Mouse (Mus musculus): ENCODE measurements around the gene Tmem86a. TPM values are rescaled to one million over a fixed set of nuclear protein-coding genes. Genes with fewer than 3 reads are reported as not detected.

Tmem86a gene
- polyA plus RNA-seq, 1 experiment from 2014 or later = 27.7 TPM

DNA sequence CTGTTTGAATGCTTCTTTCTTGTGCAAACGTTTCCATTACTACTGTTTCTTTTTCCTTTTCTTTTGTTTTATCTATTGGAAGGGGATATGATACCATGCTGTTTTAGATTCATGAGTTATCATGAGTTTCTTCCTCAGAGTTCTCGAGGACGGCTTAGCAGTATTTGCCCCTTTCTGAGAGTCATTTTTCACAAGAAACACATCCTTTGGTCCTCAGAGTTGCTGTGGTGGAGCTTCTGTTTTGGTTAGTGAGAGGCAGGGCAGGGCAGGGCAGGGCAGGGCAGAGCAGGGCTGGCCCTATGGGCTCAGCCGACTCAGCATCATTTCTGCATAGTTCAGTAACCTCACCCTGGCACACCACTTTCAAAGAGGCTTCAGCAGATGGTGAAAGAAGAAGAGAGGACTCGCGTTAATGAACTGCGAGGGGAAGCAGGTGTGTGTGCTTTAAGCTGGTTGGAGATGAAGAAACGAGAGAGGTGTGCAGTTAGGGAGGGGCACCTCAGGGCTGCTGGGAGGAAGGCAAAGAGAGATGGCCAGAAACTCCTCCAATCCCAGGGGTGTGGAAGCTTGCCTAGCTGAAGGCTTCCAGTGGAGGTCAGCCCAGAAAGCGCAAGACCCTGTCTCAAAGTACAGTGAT is 37.2 kb upstream of the Tmem86a start:
- no peaks in the 10 kb centered on the region for H3K9me3 ChIP-seq (ENCODE audit: control insufficient read depth, low read length)
- no peak overlapping the region for H3K4me3 ChIP-seq (replicated peaks; ENCODE audit: low read length)
- peaks cover 20% of the 10 kb centered on the region for H3K4me1 ChIP-seq (replicated peaks; ENCODE audit: control insufficient read depth, insufficient read depth, low read length)
- no peak overlapping the region for H3K27ac ChIP-seq (ENCODE audit: low read length)
- 60% methylated on average over 9 of the region's 9 CpGs for WGBS
- no peaks in the 10 kb centered on the region for H3K36me3 ChIP-seq (ENCODE audit: control insufficient read depth, insufficient read depth)
- no peak overlapping the region for H3K9ac ChIP-seq (replicated peaks; ENCODE audit: low read depth, low read length)
- no peak for ATAC-seq
- no peak overlapping the region for H3K4me2 ChIP-seq (ENCODE audit: low read length)
- H3K27me3 ChIP-seq (replicated peaks; ENCODE audit: control insufficient read depth, insufficient read depth, low read length) = no peaks in the 10 kb centered on the region

DNA sequence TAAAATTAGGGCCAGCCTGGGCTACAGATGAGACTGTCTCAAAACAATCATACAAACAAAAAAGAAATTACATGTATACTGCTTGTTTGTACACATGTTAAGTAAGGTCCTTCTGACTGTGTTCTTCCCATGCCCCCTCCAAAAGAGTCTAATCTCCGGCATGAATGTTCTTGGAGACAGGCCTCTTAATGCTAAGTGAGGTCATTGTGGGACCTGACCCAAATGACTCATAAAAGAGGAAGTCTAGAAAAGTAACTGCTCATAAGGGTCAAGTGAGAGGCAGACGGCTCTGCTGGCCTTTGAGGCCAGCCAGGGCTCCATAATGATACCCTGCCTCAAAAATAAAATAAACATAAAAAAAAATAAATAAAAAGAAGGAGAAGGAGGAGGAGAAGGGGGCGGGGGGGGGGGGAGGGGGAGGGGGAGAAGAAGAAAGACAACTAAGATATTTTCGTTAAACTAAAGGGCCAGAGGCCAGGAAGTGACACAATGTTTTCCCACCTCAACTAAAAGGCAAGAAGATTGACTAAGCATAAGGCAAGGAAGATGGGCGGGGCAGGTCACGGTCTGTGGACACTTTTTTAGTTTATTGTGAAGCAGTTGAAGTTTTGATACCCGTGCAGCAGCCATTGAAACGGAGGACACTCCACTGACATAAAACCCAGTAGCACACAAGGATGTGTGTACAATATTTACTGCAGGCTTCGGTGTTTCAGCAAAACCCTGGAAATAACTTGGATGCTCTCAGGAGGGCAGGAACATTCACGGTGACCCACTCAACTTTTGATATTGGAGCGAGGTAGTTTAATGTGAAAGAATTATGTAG is 35.6 kb upstream of the Tmem86a start:
- ATAC-seq = no peak
- no peak overlapping the region for H3K27ac ChIP-seq (ENCODE audit: low read length)
- no peak overlapping the region for H3K9ac ChIP-seq (replicated peaks; ENCODE audit: low read depth, low read length)
- H3K36me3 ChIP-seq (ENCODE audit: control insufficient read depth, insufficient read depth) = no peaks in the 10 kb centered on the region
- no peak overlapping the region for H3K4me3 ChIP-seq (replicated peaks; ENCODE audit: low read length)
- peaks cover 9% of the 10 kb centered on the region for H3K4me1 ChIP-seq (replicated peaks; ENCODE audit: control insufficient read depth, insufficient read depth, low read length)
- H3K4me2 ChIP-seq (ENCODE audit: low read length) = no peak overlapping the region
- H3K9me3 ChIP-seq (ENCODE audit: control insufficient read depth, low read length) = no peaks in the 10 kb centered on the region
- no peaks in the 10 kb centered on the region for H3K27me3 ChIP-seq (replicated peaks; ENCODE audit: control insufficient read depth, insufficient read depth, low read length)
- WGBS = 56% methylated on average over 10 of the region's 11 CpGs

DNA sequence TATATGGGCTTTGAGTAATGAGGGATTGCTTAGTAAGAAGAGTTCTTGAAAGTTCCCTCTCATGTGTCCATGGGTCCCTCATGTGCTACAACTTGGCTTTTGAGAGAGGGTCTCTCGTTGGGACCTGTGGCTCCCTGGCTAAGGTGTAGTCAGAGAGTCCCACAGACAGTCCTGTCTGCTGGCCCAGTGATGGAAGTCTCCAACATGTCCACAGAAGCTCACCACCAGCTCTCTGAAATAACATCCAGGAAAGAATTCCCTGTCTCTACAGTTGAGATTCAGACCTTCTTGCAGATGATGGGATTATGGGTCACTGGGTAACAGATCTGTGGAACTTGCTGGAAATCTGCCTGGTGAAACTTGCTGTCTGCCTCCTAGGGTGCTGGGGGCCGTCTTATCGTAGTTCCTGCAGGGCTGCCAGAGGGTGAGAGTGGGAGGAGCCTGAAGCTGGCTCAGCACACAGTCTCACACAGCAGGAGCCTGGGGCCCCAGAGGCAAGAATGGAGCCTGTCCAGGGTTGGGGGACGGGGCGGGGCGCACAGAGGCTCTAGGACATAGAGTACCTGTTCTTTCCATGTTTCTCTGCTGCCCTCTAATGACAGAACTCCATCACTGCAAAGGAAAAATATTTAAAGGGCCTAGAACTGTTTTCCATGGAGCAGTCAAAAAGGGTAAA is 34.9 kb upstream of the Tmem86a start:
- peak overlapping the region; percentile 57 for H3K4me2 ChIP-seq (ENCODE audit: low read length)
- H3K27ac ChIP-seq (ENCODE audit: low read length) = 0 out of 2 replicates have a peak overlapping the region, but pooled peaks have one; percentile 19
- WGBS = 7% methylated on average over 6 of the region's 6 CpGs
- no peaks in the 10 kb centered on the region for H3K27me3 ChIP-seq (replicated peaks; ENCODE audit: control insufficient read depth, insufficient read depth, low read length)
- peak; percentile 94 for ATAC-seq
- H3K9me3 ChIP-seq (ENCODE audit: control insufficient read depth, low read length) = no peaks in the 10 kb centered on the region
- H3K4me1 ChIP-seq (replicated peaks; ENCODE audit: control insufficient read depth, insufficient read depth, low read length) = peaks cover 5% of the 10 kb centered on the region
- H3K4me3 ChIP-seq (replicated peaks; ENCODE audit: low read length) = peak overlapping the region; percentile 23; the same call in 1 of the 2 replicates
- H3K9ac ChIP-seq (replicated peaks; ENCODE audit: low read depth, low read length) = peak overlapping the region; percentile 46; the same call in 1 of the 2 replicates
- no peaks in the 10 kb centered on the region for H3K36me3 ChIP-seq (ENCODE audit: control insufficient read depth, insufficient read depth)

DNA sequence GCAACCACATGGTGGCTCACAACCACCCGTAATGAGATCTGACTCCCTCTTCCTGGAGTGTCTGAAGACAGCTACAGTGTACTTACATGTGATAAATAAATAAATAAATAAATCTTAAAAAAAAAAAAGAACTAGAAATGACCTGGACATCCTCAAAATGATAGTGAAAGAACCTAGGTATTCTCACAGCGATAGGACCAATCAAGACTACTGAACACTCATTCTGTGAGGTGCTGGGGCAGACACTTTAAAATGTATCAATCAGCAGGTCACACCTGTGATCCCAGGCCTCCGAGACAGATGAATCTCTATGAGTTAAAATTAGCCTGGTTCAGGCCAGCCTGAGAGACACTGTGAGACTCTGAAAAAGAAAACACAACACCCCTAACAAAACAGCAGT is 33.8 kb upstream of the Tmem86a start:
- no peak for ATAC-seq

DNA sequence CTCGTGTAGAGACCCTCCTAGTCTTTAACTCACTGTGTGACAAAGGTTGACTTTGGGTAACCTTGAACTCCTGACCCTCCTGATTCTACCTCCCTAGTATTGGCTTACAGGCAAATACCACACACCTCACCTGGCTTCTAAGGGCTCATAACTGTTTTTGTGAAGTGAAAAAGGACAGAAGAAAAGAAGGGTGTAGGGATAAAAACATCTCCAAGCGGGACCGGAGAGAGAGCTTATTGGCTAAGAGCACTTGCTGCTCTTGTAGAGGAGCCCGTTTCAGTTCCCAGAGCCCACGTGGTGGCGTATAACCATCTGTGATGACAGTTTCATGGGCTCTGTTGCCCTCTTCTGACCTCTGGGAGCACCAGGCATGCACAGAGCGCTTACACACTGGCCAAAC is 33.3 kb upstream of the Tmem86a start:
- Histone ChIP-seq H3K4me3 (replicated peaks; ENCODE audit: low read length) (no peak overlapping the region), H3K9me3 (ENCODE audit: control insufficient read depth, low read length) (no peaks in the 10 kb centered on the region), H3K27ac (ENCODE audit: low read length) (no peak overlapping the region), H3K4me2 (ENCODE audit: low read length) (no peak overlapping the region), H3K36me3 (ENCODE audit: control insufficient read depth, insufficient read depth) (no peaks in the 10 kb centered on the region), H3K4me1 (replicated peaks; ENCODE audit: control insufficient read depth, insufficient read depth, low read length) (peaks cover 5% of the 10 kb centered on the region), H3K9ac (replicated peaks; ENCODE audit: low read depth, low read length) (no peak overlapping the region), H3K27me3 (replicated peaks; ENCODE audit: control insufficient read depth, insufficient read depth, low read length) (no peaks in the 10 kb centered on the region)
- no peak for ATAC-seq
- WGBS = 84% methylated on average over 7 of the region's 7 CpGs

More for the DNA sequence above, 33.8 kb upstream of the Tmem86a start:
- peaks cover 5% of the 10 kb centered on the region for H3K4me1 ChIP-seq (replicated peaks; ENCODE audit: control insufficient read depth, insufficient read depth, low read length)
- 71% methylated on average over 3 of the region's 3 CpGs for WGBS
- H3K4me3 ChIP-seq (replicated peaks; ENCODE audit: low read length) = no peak overlapping the region
- no peaks in the 10 kb centered on the region for H3K9me3 ChIP-seq (ENCODE audit: control insufficient read depth, low read length)
- no peak overlapping the region for H3K27ac ChIP-seq (ENCODE audit: low read length)
- no peaks in the 10 kb centered on the region for H3K27me3 ChIP-seq (replicated peaks; ENCODE audit: control insufficient read depth, insufficient read depth, low read length)
- no peaks in the 10 kb centered on the region for H3K36me3 ChIP-seq (ENCODE audit: control insufficient read depth, insufficient read depth)
- no peak overlapping the region for H3K4me2 ChIP-seq (ENCODE audit: low read length)
- no peak overlapping the region for H3K9ac ChIP-seq (replicated peaks; ENCODE audit: low read depth, low read length)

DNA sequence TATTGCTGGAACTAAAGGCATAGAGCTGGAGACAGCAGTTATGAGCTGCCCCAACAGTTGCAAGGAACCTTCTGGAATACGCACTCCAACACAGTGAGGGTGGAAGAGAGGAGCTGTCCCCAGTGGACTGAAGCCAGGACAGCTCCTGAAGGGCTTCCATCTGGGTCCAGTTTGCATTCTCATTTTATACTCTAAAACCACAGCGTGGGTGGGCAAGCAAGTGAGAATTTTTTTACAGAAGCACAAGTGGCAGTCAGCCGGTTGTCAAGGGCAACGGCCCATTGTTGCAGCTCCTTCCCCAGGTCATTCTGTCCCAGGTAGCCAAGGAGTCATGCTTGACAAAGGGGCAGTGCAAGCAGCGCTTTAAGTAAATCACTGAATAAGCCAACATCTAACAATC is 30.8 kb upstream of the Tmem86a start:
- no peak for ATAC-seq
- WGBS = 45% methylated on average over 5 of the region's 5 CpGs
- Histone ChIP-seq H3K27me3 (replicated peaks; ENCODE audit: control insufficient read depth, insufficient read depth, low read length) (no peaks in the 10 kb centered on the region), H3K27ac (ENCODE audit: low read length) (no peak overlapping the region), H3K4me2 (ENCODE audit: low read length) (no peak overlapping the region), H3K4me1 (replicated peaks; ENCODE audit: control insufficient read depth, insufficient read depth, low read length) (peaks cover 5% of the 10 kb centered on the region), H3K4me3 (replicated peaks; ENCODE audit: low read length) (no peak overlapping the region), H3K9me3 (ENCODE audit: control insufficient read depth, low read length) (no peaks in the 10 kb centered on the region), H3K36me3 (ENCODE audit: control insufficient read depth, insufficient read depth) (no peaks in the 10 kb centered on the region), H3K9ac (replicated peaks; ENCODE audit: low read depth, low read length) (no peak overlapping the region)

DNA sequence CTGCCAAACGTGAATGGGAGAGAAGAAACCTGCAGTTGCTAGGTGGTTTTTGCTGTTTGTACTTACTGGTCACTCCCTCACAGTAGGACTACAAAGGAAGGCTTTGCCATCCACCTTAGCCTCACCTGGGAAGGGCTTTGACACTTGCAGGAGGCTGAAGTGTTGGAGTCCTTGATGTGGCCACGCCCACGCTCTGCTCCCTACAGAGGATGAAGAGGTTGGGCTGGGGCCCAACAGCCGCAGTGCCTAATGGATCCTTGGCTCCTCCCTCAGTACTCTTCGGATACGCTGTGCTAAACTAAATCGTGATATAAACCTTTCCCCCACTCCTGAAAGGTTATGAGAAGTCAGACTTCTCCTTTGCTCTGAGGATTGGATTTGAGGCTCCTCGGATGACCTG is 29.4 kb upstream of the Tmem86a start:
- H3K27me3 ChIP-seq (replicated peaks; ENCODE audit: control insufficient read depth, insufficient read depth, low read length) = no peaks in the 10 kb centered on the region
- WGBS = 12% methylated on average over 8 of the region's 8 CpGs
- H3K4me2 ChIP-seq (ENCODE audit: low read length) = no peak overlapping the region
- H3K4me1 ChIP-seq (replicated peaks; ENCODE audit: control insufficient read depth, insufficient read depth, low read length) = 0 out of 2 replicates have a peak, but pooled peaks cover 2% of the 10 kb centered on the region
- ATAC-seq = no peak
- H3K4me3 ChIP-seq (replicated peaks; ENCODE audit: low read length) = no peak overlapping the region
- H3K9ac ChIP-seq (replicated peaks; ENCODE audit: low read depth, low read length) = no peak overlapping the region
- H3K27ac ChIP-seq (ENCODE audit: low read length) = no peak overlapping the region
- no peaks in the 10 kb centered on the region for H3K9me3 ChIP-seq (ENCODE audit: control insufficient read depth, low read length)
- H3K36me3 ChIP-seq (ENCODE audit: control insufficient read depth, insufficient read depth) = no peaks in the 10 kb centered on the region

DNA sequence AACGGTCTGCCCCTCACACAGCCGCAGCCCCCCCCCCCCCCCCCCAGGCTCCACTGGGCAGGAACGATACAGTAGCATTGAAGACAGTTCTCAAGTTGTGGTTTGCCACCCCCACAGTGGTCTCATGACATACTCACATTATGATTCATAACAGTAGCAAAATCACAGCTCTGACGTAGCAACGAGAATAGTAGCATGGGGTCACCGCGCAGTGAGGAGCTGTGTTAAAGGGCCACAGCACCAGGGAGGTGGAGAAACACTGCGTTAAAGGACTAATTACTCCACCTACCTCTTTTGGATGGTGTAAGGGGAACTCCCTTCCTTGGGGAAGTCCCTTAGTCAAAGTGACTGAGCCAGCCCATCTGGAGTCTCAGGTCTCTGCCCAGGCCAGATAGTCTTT is 27.9 kb upstream of the Tmem86a start:
- WGBS = 78% methylated on average over 7 of the region's 8 CpGs
- Histone ChIP-seq H3K27me3 (replicated peaks; ENCODE audit: control insufficient read depth, insufficient read depth, low read length) (no peaks in the 10 kb centered on the region), H3K4me1 (replicated peaks; ENCODE audit: control insufficient read depth, insufficient read depth, low read length) (0 out of 2 replicates have a peak, but pooled peaks cover 2% of the 10 kb centered on the region), H3K9me3 (ENCODE audit: control insufficient read depth, low read length) (no peaks in the 10 kb centered on the region), H3K4me2 (ENCODE audit: low read length) (no peak overlapping the region), H3K9ac (replicated peaks; ENCODE audit: low read depth, low read length) (no peak overlapping the region), H3K27ac (ENCODE audit: low read length) (no peak overlapping the region), H3K4me3 (replicated peaks; ENCODE audit: low read length) (no peak overlapping the region), H3K36me3 (ENCODE audit: control insufficient read depth, insufficient read depth) (no peaks in the 10 kb centered on the region)
- ATAC-seq = no peak

DNA sequence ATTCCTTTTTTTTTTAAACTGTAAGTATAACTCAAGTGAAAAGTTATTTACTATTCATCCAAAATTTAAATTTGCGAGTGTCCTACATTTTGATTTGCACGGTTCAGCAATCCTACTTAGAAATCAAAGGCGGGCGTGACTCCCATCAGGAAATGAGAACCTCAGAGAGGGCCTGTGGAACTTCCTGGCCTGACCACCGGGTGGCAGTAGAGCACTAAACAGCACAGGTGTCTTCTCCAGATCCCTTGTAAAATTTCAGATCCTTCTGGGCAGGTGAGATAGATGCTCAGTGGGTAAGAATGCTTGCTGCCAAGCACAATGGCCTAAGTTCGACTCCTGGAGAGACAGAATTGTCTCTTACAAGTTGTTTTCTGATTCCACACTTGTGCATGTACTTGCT is 26.9 kb upstream of the Tmem86a start:
- Histone ChIP-seq H3K4me1 (replicated peaks; ENCODE audit: control insufficient read depth, insufficient read depth, low read length) (0 out of 2 replicates have a peak, but pooled peaks cover 2% of the 10 kb centered on the region), H3K27ac (ENCODE audit: low read length) (no peak overlapping the region), H3K36me3 (ENCODE audit: control insufficient read depth, insufficient read depth) (no peaks in the 10 kb centered on the region), H3K4me3 (replicated peaks; ENCODE audit: low read length) (no peak overlapping the region), H3K9me3 (ENCODE audit: control insufficient read depth, low read length) (no peaks in the 10 kb centered on the region), H3K9ac (replicated peaks; ENCODE audit: low read depth, low read length) (no peak overlapping the region), H3K27me3 (replicated peaks; ENCODE audit: control insufficient read depth, insufficient read depth, low read length) (no peaks in the 10 kb centered on the region), H3K4me2 (ENCODE audit: low read length) (no peak overlapping the region)
- 15% methylated on average over 6 of the region's 6 CpGs for WGBS
- ATAC-seq = 0 out of 2 replicates have a peak, but pooled peaks have one; percentile 35

Measured in forebrain, embryonic 16.5 days (tissue).